ENCODE assay signal across 18 mouse cellular contexts in the genomic region with DNA sequence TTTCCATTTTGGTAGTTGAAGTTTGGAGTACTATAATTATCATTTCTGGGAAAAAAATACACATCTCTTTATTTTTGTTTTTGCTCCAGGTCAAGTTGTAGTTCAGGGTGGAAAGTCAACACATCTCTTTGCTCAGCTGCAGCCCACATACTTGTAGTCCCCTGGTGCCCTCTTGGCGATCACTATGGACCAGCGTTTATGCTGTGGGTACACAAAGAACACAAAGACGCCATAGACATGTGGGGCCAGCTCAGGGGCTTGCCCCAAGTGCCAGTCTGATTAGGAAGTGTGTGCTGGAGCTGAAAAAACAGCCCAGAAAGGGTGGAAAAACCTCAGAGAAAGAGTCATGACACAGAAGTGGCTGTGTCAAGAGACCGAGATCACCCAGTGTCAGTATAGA.
DNase-seq lines count a peak whose midpoint lies in the region; ATAC-seq and TF ChIP-seq lines count a peak whose summit lies in the region.
"Had no signal": no experiment of that assay in that cellular context is flagged by ENCODE, and none has a peak within 500 bp of the region (broad histone marks: within the 10 kb centered on the region; RNA-seq: fewer than 3 reads in every experiment).

No protein-coding gene starts in this region.

- H3K9me3 ChIP-seq in lung, embryonic 16.5 days (ENCODE audit: control insufficient read depth, low read length), result no peaks in the 10 kb centered on the region
- H3K9me3 ChIP-seq in lung, postnatal 0 days (ENCODE audit: low read length), result peaks cover 4% of the 10 kb centered on the region; the same call in 1 of the 2 replicates
- no peaks in the 10 kb centered on the region for H3K9me3 ChIP-seq in stomach, postnatal 0 days (ENCODE audit: control insufficient read depth, low read length)
- H3K9me3 ChIP-seq: embryonic facial prominence, embryonic 13.5 days; forebrain, embryonic 12.5 days; heart, embryonic 13.5 days; hindbrain, embryonic 13.5 days had no signal

- H3K4me3 ChIP-seq in layer of hippocampus, adult 2 months, result no peak overlapping the region
- H3K4me3 ChIP-seq in lung, embryonic 16.5 days (ENCODE audit: low read length), result no peak overlapping the region
- no peak overlapping the region for H3K4me3 ChIP-seq in lung, postnatal 0 days (ENCODE audit: low read depth, low read length)
- H3K4me3 ChIP-seq in stomach, postnatal 0 days (ENCODE audit: low read depth, low read length), result no peak overlapping the region
- H3K4me3 ChIP-seq: embryonic facial prominence, embryonic 13.5 days; forebrain, embryonic 12.5 days; heart, embryonic 13.5 days; hindbrain, embryonic 13.5 days had no signal

- H3K4me2 ChIP-seq in lung, embryonic 16.5 days (ENCODE audit: low read depth, low read length), result no peak overlapping the region
- no peak overlapping the region for H3K4me2 ChIP-seq in lung, postnatal 0 days (replicated peaks; ENCODE audit: low read depth, low read length)
- no peak overlapping the region for H3K4me2 ChIP-seq in stomach, postnatal 0 days (replicated peaks; ENCODE audit: low read depth)
- H3K4me2 ChIP-seq: embryonic facial prominence, embryonic 13.5 days; forebrain, embryonic 12.5 days; heart, embryonic 13.5 days; hindbrain, embryonic 13.5 days had no signal

- no peaks in the 10 kb centered on the region for H3K27me3 ChIP-seq in lung, embryonic 16.5 days (ENCODE audit: control insufficient read depth, insufficient read depth, low read depth, low read length)
- no peaks in the 10 kb centered on the region for H3K27me3 ChIP-seq in lung, postnatal 0 days (replicated peaks; ENCODE audit: insufficient read depth, low read length)
- no peaks in the 10 kb centered on the region for H3K27me3 ChIP-seq in stomach, postnatal 0 days (ENCODE audit: control insufficient read depth, insufficient read depth, low read length)
- H3K27me3 ChIP-seq: embryonic facial prominence, embryonic 13.5 days; forebrain, embryonic 12.5 days; heart, embryonic 13.5 days; hindbrain, embryonic 13.5 days had no signal

- peaks cover 22% of the 10 kb centered on the region for H3K4me1 ChIP-seq in lung, embryonic 16.5 days (replicated peaks; ENCODE audit: control insufficient read depth, insufficient read depth, low read length)
- no peaks in the 10 kb centered on the region for H3K4me1 ChIP-seq in lung, postnatal 0 days (ENCODE audit: insufficient read depth, low read depth, low read length)
- H3K4me1 ChIP-seq in stomach, postnatal 0 days (replicated peaks; ENCODE audit: control insufficient read depth, insufficient read depth), result peaks cover 12% of the 10 kb centered on the region

- TF ChIP-seq POLR2A in brain, embryonic 14.5 days (IDR thresholded peaks at IDR 0.05; ENCODE audit: borderline replicate concordance, extremely low read depth, insufficient read depth, insufficient read length, poor library complexity, severe bottlenecking), result no peak

- no peak for TF ChIP-seq CTCF in layer of hippocampus, adult 2 months (conservative IDR thresholded peaks at IDR 0.05)
- TF ChIP-seq CTCF in lung, postnatal 0 days (IDR thresholded peaks at IDR 0.05), result no peak
- no peak for TF ChIP-seq CTCF in brain, embryonic 14.5 days (IDR thresholded peaks at IDR 0.05; ENCODE audit: borderline replicate concordance, extremely low read depth, insufficient read depth, insufficient read length)
- no peak for TF ChIP-seq CTCF in stomach, postnatal 0 days (IDR thresholded peaks at IDR 0.05; ENCODE audit: low read depth)

- H3K27ac ChIP-seq in layer of hippocampus, adult 2 months, result 0 out of 2 replicates have a peak overlapping the region, but pooled peaks have one; percentile 15
- H3K27ac ChIP-seq in lung, embryonic 16.5 days (ENCODE audit: low read length), result no peak overlapping the region
- H3K27ac ChIP-seq in lung, postnatal 0 days (ENCODE audit: low read length), result no peak overlapping the region
- H3K27ac ChIP-seq in stomach, postnatal 0 days (replicated peaks), result no peak overlapping the region
- H3K27ac ChIP-seq: embryonic facial prominence, embryonic 13.5 days; forebrain, embryonic 12.5 days; heart, embryonic 13.5 days; hindbrain, embryonic 13.5 days; hindbrain, postnatal 0 days had no signal

- ATAC-seq in lung, embryonic 16.5 days (ENCODE audit: low read depth), result peak; percentile 53; the same call in 1 of the 2 replicates
- no peak for ATAC-seq in lung, postnatal 0 days
- ATAC-seq in stomach, postnatal 0 days (ENCODE audit: low FRiP score, low TSS enrichment), result peak; percentile 68
- ATAC-seq: forebrain, embryonic 16.5 days; hindbrain, postnatal 0 days had no signal

- no peak for DNase-seq in layer of hippocampus, adult 2 months (ENCODE audit: low spot score in 2 of 2)
- no peak for DNase-seq in layer of hippocampus, adult 9-11 months
- DNase-seq in lung, postnatal 0 days (ENCODE audit: low spot score), result no peak
- DNase-seq in brain, embryonic 14.5 days (ENCODE audit: low read depth), result peak; percentile 37
- DNase-seq in stomach, postnatal 0 days (ENCODE audit: low spot score), result peak; percentile 36
- DNase-seq in thymus, postnatal 10 days (ENCODE audit: low spot score in 2 of 2), result no peak
- DNase-seq: adrenal gland, adult 8-10 months; cerebellum, adult 9-10 months; cerebellum, postnatal 25 days; gastrocnemius, postnatal 25 days; heart, postnatal 4 days had no signal

- H3K36me3 ChIP-seq in lung, embryonic 16.5 days (ENCODE audit: control insufficient read depth, insufficient read depth, low read length), result no peaks in the 10 kb centered on the region
- no peaks in the 10 kb centered on the region for H3K36me3 ChIP-seq in lung, postnatal 0 days (ENCODE audit: insufficient read depth, low read length)
- H3K36me3 ChIP-seq in stomach, postnatal 0 days (ENCODE audit: control insufficient read depth, insufficient read depth, low read length), result no peaks in the 10 kb centered on the region
- H3K36me3 ChIP-seq: embryonic facial prominence, embryonic 13.5 days; forebrain, embryonic 12.5 days; heart, embryonic 13.5 days; hindbrain, embryonic 13.5 days had no signal

- no peak overlapping the region for H3K9ac ChIP-seq in lung, embryonic 16.5 days (ENCODE audit: low read length)
- H3K9ac ChIP-seq in lung, postnatal 0 days (replicated peaks; ENCODE audit: low read depth), result no peak overlapping the region
- no peak overlapping the region for H3K9ac ChIP-seq in stomach, postnatal 0 days (ENCODE audit: low read length)
- H3K9ac ChIP-seq: embryonic facial prominence, embryonic 13.5 days; forebrain, embryonic 12.5 days; heart, embryonic 13.5 days; hindbrain, embryonic 13.5 days had no signal

- no peak for TF ChIP-seq EP300 in lung, postnatal 0 days (IDR thresholded peaks at IDR 0.05)
- no peak for TF ChIP-seq EP300 in stomach, postnatal 0 days (optimal IDR thresholded peaks at IDR 0.05)

- WGBS in lung, embryonic 16.5 days, result 43% methylated on average over 4 of the region's 4 CpGs
- WGBS in lung, postnatal 0 days, result 64% methylated on average over 4 of the region's 4 CpGs
- 48% methylated on average over 4 of the region's 4 CpGs for WGBS in stomach, postnatal 0 days

Comparison
In these comparisons a context has a peak if more than half of its experiments do, and no peak if none do; other contexts are left out.
1. DNase-seq: peak in brain, embryonic 14.5 days (single experiment) and stomach, postnatal 0 days (single experiment); none in layer of hippocampus, adult 2 months (0 of 2), layer of hippocampus, adult 9-11 months (single experiment), lung, postnatal 0 days (single experiment) and thymus, postnatal 10 days (0 of 2).